Mouse (Mus musculus): Measurements from ENCODE around the gene Gdf5.

GRCm38 (mm10) chr2:155962991-155963390, 17.8 kb upstream of the Gdf5 start:
- TF ChIP-seq CTCF (IDR thresholded peaks at IDR 0.05; ENCODE audit: borderline replicate concordance, insufficient read depth, low read length), result no peak
- TF ChIP-seq POLR2A (IDR thresholded peaks at IDR 0.05; ENCODE audit: low read depth, low read length), result no peak
